Mouse (Mus musculus) megakaryocyte, embryonic 14.5 days (primary cell): Measurements from ENCODE around the gene Serpinb9.

ENCODE experiments used
- FLI1 ChIP-seq: IDR thresholded peaks from 2 replicates; pipeline ENCODE4 v1.6.1; 2012; ENCODE audit warnings: low read length, inconsistent platforms, mixed read lengths
- GATA1 ChIP-seq: IDR thresholded peaks from 3 replicates; pipeline ENCODE4 v1.6.1; 2012; ENCODE audit warnings: mixed read lengths, low read length, inconsistent platforms, borderline replicate concordance

DNA sequence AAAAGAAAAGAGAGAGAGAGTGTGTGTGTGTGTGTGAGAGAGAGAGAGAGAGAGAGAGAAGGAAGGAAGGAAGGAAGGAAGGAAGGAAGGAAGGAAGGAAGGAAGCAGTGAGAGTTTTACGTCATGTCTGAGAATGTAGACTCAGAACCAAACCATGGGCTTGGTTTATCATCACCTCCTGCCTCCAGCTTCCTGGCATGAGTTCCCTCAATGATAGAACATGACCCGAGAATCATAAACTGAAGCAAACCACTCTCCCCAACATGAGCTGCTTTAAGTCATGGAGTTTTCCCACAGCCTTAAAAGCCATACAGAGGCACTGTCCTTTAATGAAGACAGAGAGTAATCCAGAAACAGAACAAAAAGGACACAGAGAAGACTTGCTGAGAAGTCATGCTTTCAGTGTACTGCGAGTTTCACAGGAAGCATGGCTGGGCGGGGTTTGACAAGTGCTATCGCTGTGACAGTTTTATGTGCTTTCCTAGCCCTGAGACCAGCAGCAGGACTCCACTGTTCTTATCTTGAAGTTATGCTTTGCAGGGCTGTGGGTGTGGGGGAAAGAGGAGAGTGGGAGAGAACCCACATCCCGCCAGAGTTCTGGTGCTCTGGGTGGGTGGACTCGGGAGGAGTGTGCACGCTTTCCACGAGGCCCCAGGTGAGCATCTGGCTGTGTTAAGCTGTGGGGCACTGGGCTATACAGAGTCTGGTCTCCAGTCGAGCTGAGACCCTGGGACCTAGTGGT lies 9.7 kb upstream of the Serpinb9 start:
- no peak for TF ChIP-seq GATA1
- no peak for TF ChIP-seq FLI1
